Mouse (Mus musculus) spleen, postnatal 4 days (tissue): ENCODE data around the gene Timmdc1.
"Not testable (repeated sequence)": the region's sequence is repeated elsewhere in the genome, so short reads cannot be mapped to it uniquely, and the experiment has no call there.

Experiments used
- DNase-seq, 2 experiments: peaks; one replicate each; pipeline ENCODE4 v3.0.0; 2022; ENCODE audit warnings: low spot score in 2 of 2

The Timmdc1 gene

GRCm38 (mm10) chr16:38496604-38497140 is 25.8 kb downstream of the Timmdc1 start:
- no peak for DNase-seq

DNA sequence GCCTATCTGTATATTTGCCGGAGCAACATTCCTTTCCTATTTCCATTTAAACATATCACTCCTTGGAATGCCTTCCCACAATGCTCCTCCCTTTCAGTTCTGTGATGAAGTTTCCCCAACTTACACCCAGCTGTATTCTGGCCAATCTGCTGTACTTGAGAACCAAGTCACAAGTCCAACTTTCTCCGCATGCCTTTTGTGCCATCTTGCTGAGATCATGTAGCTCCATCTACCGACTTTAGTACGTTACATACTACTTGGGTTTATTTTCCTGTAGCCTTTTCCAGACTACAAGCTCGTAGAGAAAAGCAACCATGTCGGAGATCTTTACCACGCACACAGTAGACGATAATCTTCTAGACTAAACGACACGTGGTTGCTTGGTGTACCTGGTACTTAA is 28.6 kb downstream of the Timmdc1 start:
- no peak for DNase-seq

DNA sequence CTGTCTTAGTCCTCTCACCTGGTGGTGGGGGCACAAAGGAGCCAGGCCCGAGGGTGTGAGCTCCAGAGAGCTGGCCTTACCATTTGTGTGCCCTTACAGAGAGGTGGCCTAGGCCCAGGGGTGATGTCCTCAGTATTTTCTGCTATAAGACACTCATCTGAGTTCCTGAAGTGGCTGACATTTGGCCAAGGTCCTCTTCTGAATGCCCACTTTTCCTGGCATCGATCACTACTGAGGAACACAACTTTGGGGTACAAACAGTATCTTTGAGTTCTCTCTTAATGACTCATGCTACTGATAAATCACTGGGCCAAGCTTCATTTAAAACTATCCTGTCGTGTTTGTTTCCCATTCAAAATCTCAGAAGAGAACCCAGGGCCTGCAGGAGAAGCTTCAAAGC is 29.9 kb downstream of the Timmdc1 start:
- no peak for DNase-seq

DNA sequence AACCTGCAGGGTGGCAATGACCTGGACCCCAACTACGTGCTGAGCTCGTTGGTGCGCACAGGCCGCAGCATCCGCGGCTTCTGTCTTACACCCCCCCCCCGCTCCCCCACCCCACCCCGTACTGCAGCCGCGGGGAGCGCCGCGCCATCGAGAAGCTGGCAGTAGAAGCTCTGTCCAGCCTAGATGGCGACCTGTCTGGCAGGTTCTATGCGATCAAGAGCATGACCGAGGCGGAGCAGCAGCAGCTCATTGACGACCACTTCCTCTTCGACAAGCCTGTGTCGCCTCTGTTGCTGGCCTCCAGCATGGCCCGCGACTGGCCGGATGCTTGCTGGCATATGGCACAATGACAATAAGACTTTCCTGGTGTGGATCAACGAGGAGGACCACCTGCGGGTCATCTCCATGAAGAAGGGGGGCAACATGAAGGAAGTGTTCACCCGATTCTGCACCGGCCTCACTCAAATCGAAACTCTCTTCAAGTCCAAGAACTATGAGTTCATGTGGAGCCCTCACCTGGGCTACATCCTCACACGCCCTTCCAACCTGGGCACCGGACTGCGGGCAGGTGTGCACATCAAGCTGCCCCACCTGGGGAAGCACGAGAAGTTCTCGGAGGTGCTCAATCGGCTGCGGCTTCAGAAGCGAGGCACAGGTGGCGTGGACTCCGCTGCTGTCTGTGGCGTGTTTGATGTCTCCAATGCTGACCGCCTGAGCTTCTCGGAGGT is 38.7 kb downstream of the Timmdc1 start:
- no peak for DNase-seq

- peak in 1 of 2 experiments; percentile 40 for DNase-seq
Measured at GRCm38 (mm10) chr16:38482780-38483562, 39.5 kb downstream of the Timmdc1 start.

DNA sequence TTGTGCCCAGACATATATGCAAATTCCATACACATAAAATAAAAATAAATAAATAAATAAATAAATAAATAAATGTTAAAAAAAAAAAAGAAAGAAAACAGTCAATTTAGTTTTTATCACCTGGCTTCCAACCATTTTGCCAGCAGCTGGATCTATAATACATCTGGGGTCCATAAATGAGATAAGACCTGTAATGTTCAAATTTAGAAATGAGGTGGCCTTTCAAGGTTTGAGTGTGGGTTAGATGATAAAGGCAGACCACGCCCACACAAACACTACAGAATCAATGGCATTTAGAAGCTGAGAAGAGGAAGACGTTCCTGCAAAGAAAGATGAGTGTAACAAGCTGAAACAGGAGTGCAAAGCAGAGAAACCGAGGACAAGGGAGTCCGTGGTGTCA is 41.1 kb downstream of the Timmdc1 start:
- no peak for DNase-seq

DNA sequence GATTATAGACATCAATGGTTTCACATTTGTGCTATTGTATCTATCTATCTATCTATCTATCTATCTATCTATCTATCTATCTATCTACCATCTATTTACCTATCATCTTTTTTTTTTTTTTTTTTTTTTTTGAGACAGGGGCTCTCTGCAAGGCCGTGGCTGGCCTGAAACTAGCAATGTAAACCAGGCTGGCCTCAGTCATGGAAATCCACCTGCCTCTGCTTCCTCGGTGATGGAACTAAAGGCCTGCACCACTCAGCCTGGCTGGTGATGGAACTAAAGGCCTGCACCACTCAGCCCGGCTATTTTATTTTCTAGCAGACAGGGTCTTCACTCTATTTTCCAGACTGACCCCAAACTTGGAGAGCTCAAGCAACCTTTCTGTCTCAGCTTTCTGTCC is 44.2 kb downstream of the Timmdc1 start:
- DNase-seq, result no peak

DNA sequence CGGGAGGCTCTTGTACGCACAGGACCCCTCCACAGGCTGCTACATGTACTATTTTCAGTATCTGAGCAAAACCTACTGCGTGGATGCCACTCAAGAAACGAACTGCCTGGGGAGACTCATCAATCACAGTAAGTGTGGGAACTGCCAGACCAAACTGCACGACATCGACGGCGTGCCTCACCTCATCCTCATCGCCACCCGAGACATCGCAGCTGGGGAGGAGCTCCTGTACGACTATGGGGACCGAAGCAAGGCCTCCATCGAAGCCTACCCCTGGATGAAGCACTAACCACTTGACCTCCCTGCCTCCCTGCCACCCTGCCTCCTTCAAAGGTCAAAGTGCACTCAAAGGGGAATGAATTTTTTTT is 45.2 kb downstream of the Timmdc1 start:
- DNase-seq, result not testable (repeated sequence)

DNA sequence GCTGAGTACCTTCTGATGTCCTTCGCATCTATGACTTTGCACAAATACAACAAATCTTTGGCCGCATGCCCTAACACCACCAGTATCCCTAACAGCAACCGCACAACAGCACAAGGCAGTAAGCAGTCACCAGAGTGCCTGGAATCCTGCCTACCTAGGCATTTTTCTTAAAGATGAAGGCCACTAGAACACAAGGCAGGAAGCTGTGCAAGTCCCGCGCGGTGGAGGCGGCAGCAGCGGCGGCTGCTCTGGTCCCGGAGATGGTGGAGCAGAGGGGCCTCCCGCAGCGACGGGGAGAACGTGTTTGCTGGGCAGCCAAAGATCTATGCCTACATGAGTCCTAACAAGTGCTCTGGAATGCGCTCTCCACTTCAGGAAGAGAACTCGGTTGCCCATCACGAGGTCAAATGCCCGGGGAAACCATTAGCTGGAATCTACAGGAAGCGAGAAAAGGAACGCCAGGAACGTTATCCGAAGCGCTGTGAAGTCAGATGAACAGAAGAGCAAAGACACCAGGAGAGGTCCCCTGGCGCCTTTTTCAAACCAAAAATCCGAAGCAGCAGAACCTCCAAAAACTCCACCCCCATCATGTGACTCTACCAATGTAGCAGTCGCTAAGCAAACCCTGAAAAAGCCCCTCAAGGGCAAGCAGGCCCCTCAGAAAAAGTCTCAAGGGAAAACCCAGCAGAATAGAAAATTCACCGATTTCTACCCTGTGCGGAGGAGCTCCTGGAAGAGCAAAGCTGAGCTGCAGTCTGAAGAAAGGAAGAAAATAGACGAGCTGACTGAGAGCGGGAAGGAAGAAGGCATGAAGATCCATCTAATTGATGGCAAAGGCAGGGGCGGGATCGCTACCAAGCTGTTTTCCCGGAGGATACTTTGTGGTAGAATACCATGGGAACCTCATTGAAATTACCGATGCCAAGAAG is 45.9 kb downstream of the Timmdc1 start:
- peak in 1 of 2 experiments; percentile 76 for DNase-seq

- no peak for DNase-seq
Measured at GRCm38 (mm10) chr16:38475681-38476311, 46.7 kb downstream of the Timmdc1 start.

GRCm38 (mm10) chr16:38474677-38475286 is 47.7 kb downstream of the Timmdc1 start:
- DNase-seq, result no peak

- DNase-seq, result no peak
Measured at GRCm38 (mm10) chr16:38473661-38474060, 48.8 kb downstream of the Timmdc1 start.

- DNase-seq, result no peak
Measured at GRCm38 (mm10) chr16:38472507-38472873, 50.0 kb downstream of the Timmdc1 start.

DNA sequence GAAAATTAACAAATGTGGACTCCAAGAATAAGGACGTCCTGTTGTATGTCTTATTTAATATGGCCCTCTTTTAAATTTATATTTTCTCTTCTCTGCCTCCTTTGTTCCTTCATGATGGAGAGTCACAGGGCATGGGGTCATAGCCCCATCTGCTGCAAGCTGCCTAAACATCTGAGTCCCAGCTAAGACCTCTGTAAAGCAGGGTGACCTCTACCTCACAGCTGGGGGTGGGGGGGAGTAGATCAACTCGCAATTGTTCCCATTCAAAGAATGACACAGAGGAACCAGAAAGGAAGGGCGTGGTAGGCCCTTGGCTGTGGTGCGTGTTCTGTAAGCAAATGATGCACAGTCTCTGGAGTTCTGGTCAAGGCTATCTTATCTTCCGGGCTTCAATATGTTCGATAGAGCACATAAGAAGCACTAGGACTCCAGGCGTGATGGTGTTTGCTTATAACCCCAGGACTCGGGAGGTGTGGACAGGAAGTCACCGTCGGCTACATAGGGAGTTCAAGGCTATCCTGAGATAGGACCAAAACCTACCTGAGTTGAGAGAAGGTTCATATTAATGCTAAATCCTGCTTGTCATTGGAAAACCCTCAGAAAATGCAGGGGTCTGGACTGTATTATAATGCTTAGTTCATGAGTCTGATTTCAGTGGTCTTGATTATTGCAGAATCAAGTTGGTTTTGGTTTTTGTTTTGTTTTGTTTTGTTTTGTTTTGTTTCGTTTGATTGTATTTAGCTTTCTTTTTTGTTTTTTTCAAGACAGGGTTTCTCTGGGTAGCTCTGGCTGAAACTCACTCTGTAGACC is 50.6 kb downstream of the Timmdc1 start:
- DNase-seq, result no peak

GRCm38 (mm10) chr16:38469437-38469836 is 53.0 kb downstream of the Timmdc1 start:
- no peak for DNase-seq

- no peak for DNase-seq
Measured at GRCm38 (mm10) chr16:38468706-38469018, 53.8 kb downstream of the Timmdc1 start.

DNA sequence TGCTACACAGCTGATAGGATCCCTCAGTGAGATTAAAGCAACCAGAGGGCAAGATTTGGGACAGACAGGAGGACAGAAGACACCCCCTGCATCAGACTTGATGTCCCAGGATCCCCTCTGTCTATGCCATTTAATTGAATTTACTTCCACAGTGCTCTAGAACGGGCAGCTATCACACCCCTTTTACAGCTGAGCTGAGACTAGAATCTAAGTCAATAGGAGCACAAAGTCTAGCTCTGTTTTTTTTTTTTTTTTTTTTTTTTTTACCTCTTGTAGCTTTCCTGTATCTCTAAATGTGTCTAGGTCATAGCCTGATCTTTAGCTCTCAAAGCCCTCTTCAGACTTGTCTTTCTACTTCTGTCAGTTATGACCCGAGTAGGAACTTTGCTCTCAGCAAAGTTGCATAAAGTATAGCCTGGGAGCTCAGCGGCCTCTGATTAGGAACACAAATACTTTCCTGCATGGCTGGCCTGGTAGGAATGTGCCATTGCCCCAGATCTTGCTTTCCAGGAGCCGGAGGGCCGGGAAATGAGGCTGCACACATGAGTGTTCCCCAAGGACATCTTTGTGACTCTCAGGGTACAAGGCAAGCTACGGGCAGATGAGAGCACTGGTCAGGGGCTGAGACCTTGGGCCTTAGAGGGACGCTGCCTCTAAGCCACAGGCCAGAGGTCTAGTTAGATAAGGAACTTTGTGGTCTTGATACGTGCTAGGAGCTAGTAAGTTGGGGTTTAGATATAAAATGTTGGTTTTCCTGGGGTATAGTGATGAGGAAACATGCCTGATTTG is 54.4 kb downstream of the Timmdc1 start:
- no peak for DNase-seq

- no peak for DNase-seq
Measured at GRCm38 (mm10) chr16:38467091-38467916, 55.2 kb downstream of the Timmdc1 start.

- no peak for DNase-seq
Measured at GRCm38 (mm10) chr16:38466089-38466488, 56.4 kb downstream of the Timmdc1 start.
